Mouse (Mus musculus) kidney, embryonic 14.5 days (tissue): ENCODE results near the gene Tmbim7. TPM values are rescaled to one million over a fixed set of nuclear protein-coding genes. Genes with fewer than 3 reads are reported as not detected.
A peak's percentile ranks its signal among the peaks of the same experiment; 100 is the strongest.

Source experiments
- ATAC-seq: fragments of 200-750 bp; cut with Nextera tagmentation; 2 replicates; pipeline ENCODE4 v1.8.0; 2017; ENCODE audit warnings: moderate number of reproducible peaks, mild to moderate bottlenecking, moderate TSS enrichment, moderate library complexity; ENCODE audit not compliant: low FRiP score, low TSS enrichment
- H3K27ac ChIP-seq: fragments of 300-500 bp; sonication (generic); 2 replicates; pipeline ENCODE4 v1.5.1; 2014; ENCODE audit warnings: low read depth, mild to moderate bottlenecking, low read length, moderate library complexity, mixed read lengths
- H3K27me3 ChIP-seq: fragments of 300-500 bp; sonication (generic); 2 replicates; pipeline ENCODE4 v1.6.1; 2014; ENCODE audit warnings: mild to moderate bottlenecking, low read length; ENCODE audit not compliant: control insufficient read depth, insufficient read depth
- H3K36me3 ChIP-seq: fragments of 300-500 bp; sonication (generic); 2 replicates; pipeline ENCODE4 v1.6.1; 2014; ENCODE audit warnings: low read length, mixed read lengths; ENCODE audit not compliant: control insufficient read depth, insufficient read depth
- H3K4me1 ChIP-seq: fragments of 300-500 bp; sonication (generic); 2 replicates; pipeline ENCODE4 v1.6.1; 2014; ENCODE audit warnings: low read length, mixed read lengths; ENCODE audit not compliant: control insufficient read depth, insufficient read depth
- H3K4me2 ChIP-seq: fragments of 300-500 bp; sonication (generic); replicated peaks from 2 replicates; pipeline ENCODE4 v1.6.1; 2014; ENCODE audit warnings: low read depth, mild to moderate bottlenecking, low read length
- H3K4me3 ChIP-seq: fragments of 300-500 bp; sonication (generic); 2 replicates; pipeline ENCODE4 v1.5.1; 2014; ENCODE audit warnings: mild to moderate bottlenecking, low read length
- H3K9ac ChIP-seq: fragments of 300-500 bp; sonication (generic); 2 replicates; pipeline ENCODE4 v1.6.1; 2014; ENCODE audit warnings: low read depth, mild to moderate bottlenecking, low read length, moderate library complexity
- H3K9me3 ChIP-seq: fragments of 300-500 bp; sonication (generic); 2 replicates; pipeline ENCODE4 v1.6.1; 2016; ENCODE audit warnings: low read length; ENCODE audit not compliant: control insufficient read depth
- WGBS: fragments of 180-500 bp; shearing (Covaris S2); extraction: QIAGEN DNeasy Blood & Tissue Kit; methylation state at CpG from one replicate; pipeline ENCODE4 v1.1.7; 2014; 5-methylcytosine and 5-hydroxymethylcytosine counted together
- polyA plus RNA-seq: library from polyadenylated mRNA; unstranded; fragments of >200 nt; fragmentation: Nextera tagmentation; extraction: Ambion mirVana; gene quantifications from 2 replicates; pipeline ENCODE4 v1.2.1, GENCODE M21; 2014

Gene Tmbim7
- polyA plus RNA-seq, 1 experiment from 2014 or later = not detected

DNA sequence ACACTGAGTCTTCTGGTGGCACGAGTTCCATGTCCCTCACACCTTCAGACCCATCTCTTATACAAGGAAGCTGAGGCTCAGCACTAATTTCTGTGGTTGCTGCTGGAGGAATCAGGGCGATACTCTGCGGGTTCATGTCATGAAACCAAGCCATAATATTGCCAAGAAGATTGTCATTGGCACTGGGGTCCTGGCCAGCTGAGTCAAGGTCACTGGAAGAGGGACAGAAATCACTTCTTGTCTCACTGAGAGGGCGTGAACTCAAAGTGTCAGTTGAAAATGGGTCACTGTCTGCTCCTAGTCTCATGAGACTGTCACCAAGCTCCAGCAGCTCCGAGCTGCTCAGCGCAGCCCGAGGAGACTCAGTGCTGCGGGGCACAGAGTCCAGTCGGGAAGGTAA lies 42.0 kb downstream of the Tmbim7 start:
- H3K27me3 ChIP-seq = no peaks in the 10 kb centered on the region
- no peak for ATAC-seq
- peaks cover 42% of the 10 kb centered on the region for H3K36me3 ChIP-seq
- H3K4me1 ChIP-seq = no peaks in the 10 kb centered on the region
- no peak overlapping the region for H3K4me2 ChIP-seq
- no peak overlapping the region for H3K9ac ChIP-seq
- 94% methylated on average over 9 of the region's 9 CpGs for WGBS
- H3K9me3 ChIP-seq = no peaks in the 10 kb centered on the region
- H3K27ac ChIP-seq = no peak overlapping the region
- H3K4me3 ChIP-seq = no peak overlapping the region

DNA sequence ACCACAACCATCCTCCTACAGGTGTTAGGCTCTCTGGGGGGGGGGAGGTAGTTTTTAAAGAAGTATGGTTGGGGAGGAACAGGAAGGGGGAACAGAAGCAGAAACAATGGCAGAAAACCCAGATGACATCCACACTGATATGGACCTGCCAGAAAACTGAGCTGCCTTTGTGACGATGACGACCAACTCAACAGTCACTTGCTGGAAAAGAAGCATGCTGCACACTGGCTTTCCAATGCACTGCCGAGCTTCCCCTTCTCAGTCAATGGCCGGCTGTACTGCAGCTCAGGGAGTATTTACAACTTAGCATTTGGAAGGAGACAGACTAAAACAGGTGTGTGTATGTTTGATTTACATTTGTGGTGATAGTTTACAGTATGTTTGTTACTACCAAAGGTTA lies 44.2 kb downstream of the Tmbim7 start:
- ATAC-seq = no peak
- Histone ChIP-seq H3K4me2 (no peak overlapping the region), H3K27me3 (no peaks in the 10 kb centered on the region), H3K4me3 (no peak overlapping the region), H3K9me3 (no peaks in the 10 kb centered on the region), H3K36me3 (peaks cover 40% of the 10 kb centered on the region), H3K4me1 (no peaks in the 10 kb centered on the region), H3K27ac (no peak overlapping the region), H3K9ac (no peak overlapping the region)
- 92% methylated on average over 4 of the region's 4 CpGs for WGBS

DNA sequence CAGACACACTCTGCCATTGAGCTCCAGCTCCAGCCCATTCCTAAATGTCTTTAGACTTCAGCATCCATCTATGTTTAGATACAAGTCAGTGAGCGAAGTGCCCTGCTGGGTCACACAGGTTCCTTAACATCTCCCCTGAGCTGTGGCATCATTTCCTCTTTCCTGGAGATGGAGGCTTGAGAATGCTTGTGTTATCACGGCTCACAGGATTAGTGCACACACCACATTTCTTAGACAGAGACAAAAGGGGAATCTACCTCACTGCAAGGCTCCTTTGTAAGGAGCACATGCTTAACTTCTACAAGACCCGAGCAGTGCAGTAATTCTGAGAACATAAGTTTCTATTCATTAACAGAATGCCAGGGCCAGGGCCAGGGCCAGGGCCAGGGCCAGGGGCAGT lies 45.0 kb downstream of the Tmbim7 start:
- H3K27me3 ChIP-seq = no peaks in the 10 kb centered on the region
- no peak overlapping the region for H3K4me2 ChIP-seq
- H3K36me3 ChIP-seq = peaks cover 45% of the 10 kb centered on the region
- no peak overlapping the region for H3K27ac ChIP-seq
- no peak for ATAC-seq
- no peaks in the 10 kb centered on the region for H3K9me3 ChIP-seq
- H3K4me3 ChIP-seq = no peak overlapping the region
- no peak overlapping the region for H3K9ac ChIP-seq
- WGBS = 94% methylated on average over 3 of the region's 3 CpGs
- no peaks in the 10 kb centered on the region for H3K4me1 ChIP-seq

DNA sequence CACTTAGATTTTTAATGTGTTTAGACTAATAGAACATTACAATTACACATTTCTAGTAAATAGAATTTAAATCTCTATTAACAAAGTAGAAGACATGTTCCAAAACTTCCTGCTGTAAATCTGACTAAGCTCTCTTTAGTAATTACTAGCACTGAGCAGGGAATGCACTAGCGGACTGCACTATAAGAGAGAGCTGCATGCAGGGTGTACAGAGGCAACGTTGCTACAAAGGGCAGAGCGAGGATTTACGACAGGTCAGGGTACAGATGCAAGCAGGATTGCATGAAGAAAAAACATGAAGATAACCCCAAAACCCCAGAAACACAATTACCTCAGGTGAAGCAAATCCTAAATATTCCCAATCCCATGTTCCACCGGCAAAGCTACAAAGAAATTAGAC lies 49.0 kb downstream of the Tmbim7 start:
- ATAC-seq = no peak
- Histone ChIP-seq H3K36me3 (peaks cover 28% of the 10 kb centered on the region; the same call in 1 of the 2 replicates), H3K4me3 (no peak overlapping the region), H3K4me1 (no peaks in the 10 kb centered on the region), H3K4me2 (no peak overlapping the region), H3K27me3 (no peaks in the 10 kb centered on the region), H3K9me3 (no peaks in the 10 kb centered on the region), H3K9ac (no peak overlapping the region), H3K27ac (no peak overlapping the region)
- 83% methylated on average over 5 of the region's 5 CpGs for WGBS

DNA sequence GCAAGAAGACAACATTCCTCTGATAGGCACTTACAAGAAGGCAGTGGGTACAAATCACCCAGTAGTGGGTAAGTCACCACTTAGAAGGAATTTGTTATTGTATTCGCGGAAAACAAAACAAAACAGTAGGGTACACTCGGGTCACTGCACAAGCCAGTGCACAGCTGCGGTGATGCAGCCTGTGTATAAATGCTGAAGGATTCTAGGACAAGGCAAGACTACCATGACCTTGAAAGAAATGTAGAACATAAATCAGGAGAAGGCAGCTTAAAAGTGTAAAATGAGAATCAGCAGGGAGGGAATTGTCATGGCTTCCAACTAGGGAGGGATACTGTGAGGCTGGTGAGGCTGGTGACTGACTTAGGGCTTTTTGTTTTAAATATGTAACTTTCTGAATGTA lies 51.2 kb downstream of the Tmbim7 start:
- ATAC-seq = peak; percentile 77
- peaks cover 23% of the 10 kb centered on the region; the same call in 1 of the 2 replicates for H3K36me3 ChIP-seq
- 36% methylated on average over 4 of the region's 4 CpGs for WGBS

DNA sequence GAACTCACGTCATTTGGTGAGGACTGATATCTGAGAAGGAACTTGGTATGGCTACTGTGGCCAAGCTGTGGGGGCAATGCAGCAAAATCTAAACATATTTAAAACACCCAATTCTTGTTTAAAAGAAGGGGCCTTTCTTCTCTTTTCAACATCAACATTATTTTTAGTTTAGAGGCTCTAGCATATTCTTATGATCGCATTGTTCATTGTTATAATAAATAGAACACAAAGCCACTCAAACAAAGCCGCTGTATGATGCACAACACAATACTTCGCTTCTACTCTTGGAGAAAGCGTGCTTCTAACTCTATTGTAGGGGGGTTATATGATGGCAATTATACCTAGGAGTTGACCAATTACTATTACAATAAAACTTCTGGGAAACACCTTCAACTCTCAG lies 64.8 kb downstream of the Tmbim7 start:
- no peak overlapping the region for H3K4me2 ChIP-seq
- no peak for ATAC-seq
- H3K27me3 ChIP-seq = no peaks in the 10 kb centered on the region
- H3K9ac ChIP-seq = no peak overlapping the region
- peaks cover 23% of the 10 kb centered on the region for H3K36me3 ChIP-seq
- H3K9me3 ChIP-seq = no peaks in the 10 kb centered on the region
- H3K4me3 ChIP-seq = no peak overlapping the region
- no peaks in the 10 kb centered on the region for H3K4me1 ChIP-seq
- no peak overlapping the region for H3K27ac ChIP-seq
- WGBS = 93% methylated on average over 5 of the region's 5 CpGs

More for the DNA sequence above, 51.2 kb downstream of the Tmbim7 start:
- Histone ChIP-seq H3K4me1 (no peaks in the 10 kb centered on the region), H3K4me3 (no peak overlapping the region), H3K4me2 (no peak overlapping the region), H3K27me3 (no peaks in the 10 kb centered on the region), H3K9ac (no peak overlapping the region), H3K9me3 (no peaks in the 10 kb centered on the region), H3K27ac (no peak overlapping the region)

DNA sequence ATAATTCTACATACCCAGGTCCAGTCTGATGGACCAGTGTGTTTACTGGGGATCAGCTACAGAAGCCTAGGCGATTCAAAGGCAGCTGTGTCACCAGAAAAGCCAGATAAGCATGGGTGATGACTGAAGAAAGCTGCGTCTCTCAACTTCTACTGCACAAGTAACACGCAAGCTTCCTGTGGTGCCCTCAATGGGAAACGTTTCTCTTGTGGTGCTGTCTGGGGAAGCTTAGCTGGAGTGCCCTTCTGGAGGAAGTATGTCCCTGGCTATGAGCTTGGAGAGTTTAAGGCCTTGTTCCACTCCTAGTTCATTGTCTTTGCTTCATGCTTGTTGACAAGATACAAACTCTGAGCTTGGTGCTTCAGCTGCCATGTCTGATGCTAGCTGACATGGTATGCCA lies 68.4 kb downstream of the Tmbim7 start:
- no peak for ATAC-seq
- H3K27me3 ChIP-seq = no peaks in the 10 kb centered on the region
- 97% methylated on average over 4 of the region's 4 CpGs for WGBS
- no peaks in the 10 kb centered on the region for H3K4me1 ChIP-seq
- H3K36me3 ChIP-seq = peaks cover 22% of the 10 kb centered on the region
- H3K27ac ChIP-seq = no peak overlapping the region
- no peak overlapping the region for H3K4me2 ChIP-seq
- no peak overlapping the region for H3K4me3 ChIP-seq
- no peaks in the 10 kb centered on the region for H3K9me3 ChIP-seq
- no peak overlapping the region for H3K9ac ChIP-seq

DNA sequence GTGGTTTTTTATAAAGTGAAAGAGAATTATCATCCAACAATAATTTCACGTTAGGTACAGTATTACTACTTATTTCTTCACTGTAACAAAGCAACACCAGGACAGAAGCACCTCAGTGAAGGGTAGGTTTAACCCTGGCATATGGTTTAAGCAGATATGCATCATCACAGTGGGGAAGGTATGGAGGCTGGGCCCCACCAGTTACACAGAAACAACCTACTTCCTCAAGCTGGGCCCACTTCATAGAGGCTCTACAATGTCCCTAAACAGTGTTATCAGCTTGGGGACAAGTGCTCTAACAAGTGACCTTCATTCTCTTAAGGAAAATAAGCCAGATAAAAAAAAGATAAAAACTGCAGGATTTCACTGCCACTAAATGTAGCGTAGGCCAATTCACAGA lies 71.9 kb downstream of the Tmbim7 start:
- Histone ChIP-seq H3K27me3 (no peaks in the 10 kb centered on the region), H3K9ac (no peak overlapping the region), H3K9me3 (no peaks in the 10 kb centered on the region), H3K4me3 (no peak overlapping the region), H3K36me3 (peaks cover 24% of the 10 kb centered on the region), H3K4me2 (no peak overlapping the region), H3K27ac (no peak overlapping the region), H3K4me1 (no peaks in the 10 kb centered on the region)
- 94% methylated on average over 2 of the region's 2 CpGs for WGBS
- no peak for ATAC-seq

DNA sequence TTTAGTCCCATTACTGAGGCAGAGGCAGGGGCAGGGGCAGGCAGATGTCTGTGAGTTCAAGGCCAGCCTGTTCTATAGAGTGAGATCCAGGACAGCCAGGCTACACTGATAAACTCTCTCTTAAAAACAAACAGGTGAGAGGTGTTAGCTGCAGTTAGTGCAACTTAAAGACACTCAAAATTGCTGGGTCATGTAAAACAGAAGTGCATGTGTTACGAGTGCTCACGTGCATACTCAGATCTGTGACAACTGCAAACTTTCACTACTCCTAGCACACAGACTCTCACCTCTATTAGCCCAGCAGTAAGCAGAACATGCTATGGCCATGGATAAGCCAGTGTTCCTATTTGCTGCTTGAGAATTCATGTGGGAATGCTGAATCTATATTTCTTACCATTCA lies 72.4 kb downstream of the Tmbim7 start:
- Histone ChIP-seq H3K9ac (no peak overlapping the region), H3K4me2 (no peak overlapping the region), H3K9me3 (no peaks in the 10 kb centered on the region), H3K27ac (no peak overlapping the region), H3K4me3 (no peak overlapping the region), H3K27me3 (no peaks in the 10 kb centered on the region), H3K4me1 (no peaks in the 10 kb centered on the region), H3K36me3 (peaks cover 24% of the 10 kb centered on the region)
- WGBS = 89% methylated on average over 2 of the region's 2 CpGs
- no peak for ATAC-seq

DNA sequence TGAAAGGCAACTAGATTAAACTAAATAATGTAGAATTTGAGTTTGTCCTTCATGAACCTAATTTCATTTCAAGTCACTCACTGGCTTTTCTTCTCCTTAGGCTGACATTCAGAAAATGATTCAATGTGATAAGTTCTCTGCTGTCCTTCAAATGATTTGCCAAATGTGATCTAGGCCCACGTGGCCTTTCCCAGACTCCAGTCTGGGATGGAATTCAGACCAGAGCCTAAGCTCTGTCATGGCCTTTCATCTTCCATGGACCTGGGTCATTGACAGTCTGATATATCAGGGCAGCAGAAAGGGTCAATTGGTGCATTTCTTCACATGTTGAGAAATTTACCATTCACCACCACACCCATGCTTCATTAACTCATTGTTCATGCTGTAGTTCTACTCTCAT lies 74.5 kb downstream of the Tmbim7 start:
- ATAC-seq = no peak
- Histone ChIP-seq H3K27me3 (no peaks in the 10 kb centered on the region), H3K4me1 (no peaks in the 10 kb centered on the region), H3K36me3 (peaks cover 13% of the 10 kb centered on the region), H3K9ac (no peak overlapping the region), H3K4me3 (no peak overlapping the region), H3K27ac (no peak overlapping the region), H3K4me2 (no peak overlapping the region), H3K9me3 (no peaks in the 10 kb centered on the region)
- 76% methylated on average over 1 of the region's 1 CpGs for WGBS
